Mouse (Mus musculus): ENCODE results near the gene Bzw2. TPM values are rescaled to one million over a fixed set of nuclear protein-coding genes. Genes with fewer than 3 reads are reported as not detected.

Bzw2 gene
- polyA plus RNA-seq, 1 experiment, result 25.0 TPM

GRCm38 (mm10) chr12:36155141-36155641 lies 2.7 kb downstream of the Bzw2 start:
- H3K4me1 ChIP-seq (ENCODE audit: control insufficient read depth, insufficient read depth, insufficient read length, low read length), result peaks cover 5% of the 10 kb centered on the region; the same call in 1 of the 2 replicates
- no peak overlapping the region for H3K27ac ChIP-seq (replicated peaks; ENCODE audit: low read depth, low read length)
- H3K4me3 ChIP-seq (ENCODE audit: insufficient read depth, low read depth, low read length), result peak overlapping the region; percentile 96

GRCm38 (mm10) chr12:36150737-36151136 lies 7.1 kb downstream of the Bzw2 start:
- Histone ChIP-seq H3K4me1 (ENCODE audit: control insufficient read depth, insufficient read depth, insufficient read length, low read length) (peaks cover 3% of the 10 kb centered on the region; the same call in 1 of the 2 replicates), H3K27ac (replicated peaks; ENCODE audit: low read depth, low read length) (no peak overlapping the region), H3K4me3 (ENCODE audit: insufficient read depth, low read depth, low read length) (no peak overlapping the region)

GRCm38 (mm10) chr12:36150265-36150664 lies 7.6 kb downstream of the Bzw2 start:
- Histone ChIP-seq H3K27ac (replicated peaks; ENCODE audit: low read depth, low read length) (no peak overlapping the region), H3K4me1 (ENCODE audit: control insufficient read depth, insufficient read depth, insufficient read length, low read length) (peaks cover under 1% of the 10 kb centered on the region; the same call in 1 of the 2 replicates), H3K4me3 (ENCODE audit: insufficient read depth, low read depth, low read length) (no peak overlapping the region)

GRCm38 (mm10) chr12:36146230-36147011 lies 11.5 kb downstream of the Bzw2 start:
- no peak overlapping the region for H3K4me3 ChIP-seq (ENCODE audit: insufficient read depth, low read depth, low read length)
- no peak overlapping the region for H3K27ac ChIP-seq (replicated peaks; ENCODE audit: low read depth, low read length)
- no peaks in the 10 kb centered on the region for H3K4me1 ChIP-seq (ENCODE audit: control insufficient read depth, insufficient read depth, insufficient read length, low read length)

- no peak overlapping the region for H3K27ac ChIP-seq (replicated peaks; ENCODE audit: low read depth, low read length)
Observed at GRCm38 (mm10) chr12:36140401-36140800, 17.5 kb downstream of the Bzw2 start.

GRCm38 (mm10) chr12:36137192-36137591 lies 20.7 kb downstream of the Bzw2 start:
- Histone ChIP-seq H3K4me1 (ENCODE audit: control insufficient read depth, insufficient read depth, insufficient read length, low read length) (peaks cover 13% of the 10 kb centered on the region; the same call in 1 of the 2 replicates), H3K27ac (replicated peaks; ENCODE audit: low read depth, low read length) (no peak overlapping the region), H3K4me3 (ENCODE audit: insufficient read depth, low read depth, low read length) (no peak overlapping the region)

More at GRCm38 (mm10) chr12:36140401-36140800, 17.5 kb downstream of the Bzw2 start:
- Histone ChIP-seq H3K4me3 (ENCODE audit: insufficient read depth, low read depth, low read length) (no peak overlapping the region), H3K4me1 (ENCODE audit: control insufficient read depth, insufficient read depth, insufficient read length, low read length) (no peaks in the 10 kb centered on the region)

- Histone ChIP-seq H3K4me3 (ENCODE audit: insufficient read depth, low read depth, low read length) (no peak overlapping the region), H3K4me1 (ENCODE audit: control insufficient read depth, insufficient read depth, insufficient read length, low read length) (peaks cover 13% of the 10 kb centered on the region; the same call in 1 of the 2 replicates), H3K27ac (replicated peaks; ENCODE audit: low read depth, low read length) (no peak overlapping the region)
Observed at GRCm38 (mm10) chr12:36136285-36136684, 21.6 kb downstream of the Bzw2 start.

GRCm38 (mm10) chr12:36135409-36135808 lies 22.5 kb downstream of the Bzw2 start:
- Histone ChIP-seq H3K27ac (replicated peaks; ENCODE audit: low read depth, low read length) (no peak overlapping the region), H3K4me3 (ENCODE audit: insufficient read depth, low read depth, low read length) (no peak overlapping the region), H3K4me1 (ENCODE audit: control insufficient read depth, insufficient read depth, insufficient read length, low read length) (peaks cover 13% of the 10 kb centered on the region; the same call in 1 of the 2 replicates)

- no peak overlapping the region for H3K4me3 ChIP-seq (ENCODE audit: insufficient read depth, low read depth, low read length)
- peak overlapping the region; percentile 80; the same call in 1 of the 2 replicates for H3K27ac ChIP-seq (replicated peaks; ENCODE audit: low read depth, low read length)
- peaks cover 13% of the 10 kb centered on the region; the same call in 1 of the 2 replicates for H3K4me1 ChIP-seq (ENCODE audit: control insufficient read depth, insufficient read depth, insufficient read length, low read length)
Observed at GRCm38 (mm10) chr12:36134111-36134510, 23.8 kb downstream of the Bzw2 start.

GRCm38 (mm10) chr12:36133547-36133946 lies 24.3 kb downstream of the Bzw2 start:
- Histone ChIP-seq H3K4me1 (ENCODE audit: control insufficient read depth, insufficient read depth, insufficient read length, low read length) (peaks cover 13% of the 10 kb centered on the region; the same call in 1 of the 2 replicates), H3K27ac (replicated peaks; ENCODE audit: low read depth, low read length) (peak overlapping the region; percentile 80), H3K4me3 (ENCODE audit: insufficient read depth, low read depth, low read length) (no peak overlapping the region)

- Histone ChIP-seq H3K4me3 (ENCODE audit: insufficient read depth, low read depth, low read length) (no peak overlapping the region), H3K4me1 (ENCODE audit: control insufficient read depth, insufficient read depth, insufficient read length, low read length) (peaks cover 13% of the 10 kb centered on the region; the same call in 1 of the 2 replicates), H3K27ac (replicated peaks; ENCODE audit: low read depth, low read length) (0 out of 2 replicates have a peak overlapping the region, but pooled peaks have one; percentile 23)
Observed at GRCm38 (mm10) chr12:36132668-36133067, 25.2 kb downstream of the Bzw2 start.

GRCm38 (mm10) chr12:36132254-36132653 lies 25.6 kb downstream of the Bzw2 start:
- Histone ChIP-seq H3K4me3 (ENCODE audit: insufficient read depth, low read depth, low read length) (no peak overlapping the region), H3K4me1 (ENCODE audit: control insufficient read depth, insufficient read depth, insufficient read length, low read length) (peaks cover 13% of the 10 kb centered on the region; the same call in 1 of the 2 replicates), H3K27ac (replicated peaks; ENCODE audit: low read depth, low read length) (0 out of 2 replicates have a peak overlapping the region, but pooled peaks have one; percentile 23)

GRCm38 (mm10) chr12:36129826-36130225 lies 28.1 kb downstream of the Bzw2 start:
- no peak overlapping the region for H3K4me3 ChIP-seq (ENCODE audit: insufficient read depth, low read depth, low read length)
- peaks cover 13% of the 10 kb centered on the region; the same call in 1 of the 2 replicates for H3K4me1 ChIP-seq (ENCODE audit: control insufficient read depth, insufficient read depth, insufficient read length, low read length)
- no peak overlapping the region for H3K27ac ChIP-seq (replicated peaks; ENCODE audit: low read depth, low read length)

- Histone ChIP-seq H3K27ac (replicated peaks; ENCODE audit: low read depth, low read length) (no peak overlapping the region), H3K4me1 (ENCODE audit: control insufficient read depth, insufficient read depth, insufficient read length, low read length) (no peaks in the 10 kb centered on the region), H3K4me3 (ENCODE audit: insufficient read depth, low read depth, low read length) (no peak overlapping the region)
Observed at GRCm38 (mm10) chr12:36126049-36126448, 31.8 kb downstream of the Bzw2 start.

- peaks cover 2% of the 10 kb centered on the region; the same call in 1 of the 2 replicates for H3K4me1 ChIP-seq (ENCODE audit: control insufficient read depth, insufficient read depth, insufficient read length, low read length)
- no peak overlapping the region for H3K4me3 ChIP-seq (ENCODE audit: insufficient read depth, low read depth, low read length)
- no peak overlapping the region for H3K27ac ChIP-seq (replicated peaks; ENCODE audit: low read depth, low read length)
Observed at GRCm38 (mm10) chr12:36119244-36119643, 38.6 kb downstream of the Bzw2 start.

All from brown adipose tissue, adult 24 weeks (tissue).